Mouse (Mus musculus): ENCODE data around the gene Atp5g1. TPM values are rescaled to one million over a fixed set of nuclear protein-coding genes. Genes with fewer than 3 reads are reported as not detected.

The Atp5g1 gene
- total RNA-seq, 4 experiments from 2014 or later = 354 to 394 (median 374) TPM

GRCm38 (mm10) chr11:96030571-96030970 is 44.9 kb downstream of the Atp5g1 start:
- no peak for DNase-seq (ENCODE audit: low spot score in 2 of 2)

DNA sequence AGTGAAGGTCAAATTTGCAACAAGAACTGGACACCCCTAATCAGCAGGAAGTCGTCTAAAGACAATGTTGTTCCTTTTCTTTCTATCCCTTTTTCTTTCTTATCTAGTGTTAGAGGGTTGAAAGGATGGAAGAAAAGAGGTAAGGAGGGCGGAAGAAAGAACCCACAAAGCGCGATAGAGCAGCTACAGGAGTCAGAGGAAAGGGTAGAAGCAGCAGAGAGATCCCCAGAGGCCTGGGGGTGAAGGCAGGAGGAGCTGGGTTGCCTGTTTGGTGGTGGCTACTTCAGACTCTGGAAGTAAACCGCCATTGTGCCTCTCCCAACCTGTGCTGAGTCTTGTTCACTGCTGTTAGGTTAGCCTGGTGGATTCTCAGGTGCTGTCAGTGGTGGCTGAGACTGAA is 47.3 kb downstream of the Atp5g1 start:
- no peak for DNase-seq (ENCODE audit: low spot score in 2 of 2)

DNA sequence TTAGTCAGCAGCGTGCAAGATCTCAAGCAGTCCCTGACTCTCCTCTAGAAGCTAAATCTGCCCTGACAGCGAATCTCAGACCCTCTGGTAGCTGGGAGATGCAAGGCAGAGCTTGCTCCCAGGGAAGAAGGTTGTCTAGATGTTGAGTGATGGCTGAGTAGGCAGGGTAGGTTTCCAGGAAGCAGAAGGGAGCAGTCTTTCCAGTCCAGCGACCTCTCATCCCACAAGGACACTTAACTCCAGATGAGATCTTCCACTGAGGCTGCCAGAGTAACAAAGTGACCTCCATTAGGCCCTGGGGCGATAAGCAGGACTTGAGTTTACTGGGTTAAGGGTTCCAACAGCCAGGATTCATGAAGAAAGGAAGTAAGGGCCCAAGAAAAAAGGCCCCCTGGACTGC is 54.8 kb downstream of the Atp5g1 start:
- DNase-seq (ENCODE audit: low spot score in 2 of 2) = no peak

Other genes starting within 250 kb of the Atp5g1 start
- gene Gngt2, start 238.5 kb downstream of the Atp5g1 start, total RNA-seq (2022) = 10 to 100 TPM in 1 of 4 experiments, 1 to 10 TPM in 3; 2.3 to 14.5 (median 5.2) TPM
- gene Abi3, start 233.2 kb downstream of the Atp5g1 start, total RNA-seq (2022) = 10 to 100 TPM in 2 of 4 experiments, 1 to 10 TPM in 2; 5.9 to 21.5 (median 10.1) TPM
- gene B4galnt2, start 160.8 kb downstream of the Atp5g1 start, total RNA-seq (2022) = not detected
- gene Igf2bp1, start 69.7 kb downstream of the Atp5g1 start, total RNA-seq (2022) = under 1 TPM in 1 of 4 experiments, not detected in 3; 0.20 TPM
- not detected for gene Gip, start 51.1 kb downstream of the Atp5g1 start, total RNA-seq (2022)
- gene Snf8, start 40.8 kb downstream of the Atp5g1 start, total RNA-seq (2022) = 100 to 1,000 TPM in 3 of 4 experiments, 10 to 100 TPM in 1; 98.4 to 106 (median 103) TPM
- gene Ube2z, start 10.3 kb downstream of the Atp5g1 start, total RNA-seq (2022) = 10 to 100 TPM; 53.6 to 60.5 (median 59.8) TPM
- not detected for gene Calcoco2, start 36.3 kb upstream of the Atp5g1 start, total RNA-seq (2022)
- gene Ttll6, start 58.1 kb upstream of the Atp5g1 start, total RNA-seq (2022) = under 1 TPM in 3 of 4 experiments, not detected in 1; 0.23 to 0.36 (median 0.30) TPM
- not detected for gene Hoxb13, start 118.6 kb upstream of the Atp5g1 start, total RNA-seq (2022)
- under 1 TPM in 1 of 4 experiments, not detected in 3; 0.16 TPM for gene Hoxb9, start 195.8 kb upstream of the Atp5g1 start, total RNA-seq (2022)
- gene Hoxb8, start 206.2 kb upstream of the Atp5g1 start, total RNA-seq (2022) = not detected
- not detected for gene Hoxb7, start 211.0 kb upstream of the Atp5g1 start, total RNA-seq (2022)
- not detected for gene Hoxb6, start 216.8 kb upstream of the Atp5g1 start, total RNA-seq (2022)
- gene Hoxb5, start 227.7 kb upstream of the Atp5g1 start, total RNA-seq (2022) = not detected
- under 1 TPM in 1 of 4 experiments, not detected in 3; 0.11 TPM for gene Hoxb4, start 242.6 kb upstream of the Atp5g1 start, total RNA-seq (2022)
- gene Hoxb3, start 247.7 kb upstream of the Atp5g1 start, total RNA-seq (2022) = not detected